Mouse (Mus musculus) megakaryocyte, embryonic 14.5 days (primary cell): ENCODE measurements around the gene Sept8. TPM values are rescaled to one million over a fixed set of nuclear protein-coding genes. Genes with fewer than 3 reads are reported as not detected.

ENCODE experiments used
- H3K27me3 ChIP-seq: replicated peaks from 2 replicates; pipeline ENCODE3; 2012; ENCODE audit warnings: inconsistent platforms
- H3K36me3 ChIP-seq: replicated peaks from 2 replicates; pipeline ENCODE3; 2012; ENCODE audit warnings: low read length, inconsistent platforms, mixed read lengths
- H3K4me1 ChIP-seq: 2 replicates; pipeline ENCODE4 v1.6.1; 2012; ENCODE audit warnings: inconsistent platforms
- H3K4me3 ChIP-seq: replicated peaks from 2 replicates; pipeline ENCODE3; 2012; ENCODE audit warnings: moderate library complexity, mild to moderate bottlenecking, inconsistent platforms
- H3K9me3 ChIP-seq: 2 replicates; pipeline ENCODE4 v1.6.1; 2012; ENCODE audit warnings: inconsistent platforms
- FLI1 ChIP-seq: IDR thresholded peaks from 2 replicates; pipeline ENCODE4 v1.6.1; 2012; ENCODE audit warnings: low read length, inconsistent platforms, mixed read lengths
- GATA1 ChIP-seq: IDR thresholded peaks from 3 replicates; pipeline ENCODE4 v1.6.1; 2012; ENCODE audit warnings: mixed read lengths, low read length, inconsistent platforms, borderline replicate concordance
- polyA plus RNA-seq: library from polyadenylated mRNA; stranded (reverse); fragments of >175 nt; gene quantifications from 2 replicates; pipeline ENCODE4 v1.2.3, GENCODE M21; 2012; ENCODE audit warnings: low replicate concordance; ENCODE audit not compliant: insufficient read depth

The Sept8 gene
- polyA plus RNA-seq, 1 experiment, result 26.6 TPM

DNA sequence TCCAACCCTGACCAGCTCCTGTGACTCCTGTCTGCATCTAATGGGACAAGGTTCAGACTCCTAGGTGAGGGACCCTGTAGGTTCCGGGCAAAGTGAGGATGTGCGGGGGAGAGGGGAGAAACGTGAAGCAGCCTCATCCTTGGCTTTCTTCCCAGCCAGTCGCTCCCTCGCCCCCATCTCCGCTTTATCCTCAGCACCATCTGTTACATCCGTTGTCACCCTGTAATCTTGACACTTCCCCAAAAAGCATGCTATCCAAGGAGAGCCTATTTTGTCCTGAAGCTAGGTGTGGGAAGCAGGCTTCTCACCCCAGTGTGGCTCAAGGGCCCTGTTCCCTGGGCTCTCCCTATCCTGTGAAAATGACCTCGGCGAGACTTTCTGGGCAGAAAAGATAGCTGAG is 3.9 kb downstream of the Sept8 start:
- Histone ChIP-seq H3K9me3 (no peaks in the 10 kb centered on the region), H3K4me1 (peaks cover 96% of the 10 kb centered on the region), H3K36me3 (peaks cover 57% of the 10 kb centered on the region), H3K4me3 (peak overlapping the region; percentile 2), H3K27me3 (no peaks in the 10 kb centered on the region)
- TF ChIP-seq FLI1, result no peak
- no peak for TF ChIP-seq GATA1

DNA sequence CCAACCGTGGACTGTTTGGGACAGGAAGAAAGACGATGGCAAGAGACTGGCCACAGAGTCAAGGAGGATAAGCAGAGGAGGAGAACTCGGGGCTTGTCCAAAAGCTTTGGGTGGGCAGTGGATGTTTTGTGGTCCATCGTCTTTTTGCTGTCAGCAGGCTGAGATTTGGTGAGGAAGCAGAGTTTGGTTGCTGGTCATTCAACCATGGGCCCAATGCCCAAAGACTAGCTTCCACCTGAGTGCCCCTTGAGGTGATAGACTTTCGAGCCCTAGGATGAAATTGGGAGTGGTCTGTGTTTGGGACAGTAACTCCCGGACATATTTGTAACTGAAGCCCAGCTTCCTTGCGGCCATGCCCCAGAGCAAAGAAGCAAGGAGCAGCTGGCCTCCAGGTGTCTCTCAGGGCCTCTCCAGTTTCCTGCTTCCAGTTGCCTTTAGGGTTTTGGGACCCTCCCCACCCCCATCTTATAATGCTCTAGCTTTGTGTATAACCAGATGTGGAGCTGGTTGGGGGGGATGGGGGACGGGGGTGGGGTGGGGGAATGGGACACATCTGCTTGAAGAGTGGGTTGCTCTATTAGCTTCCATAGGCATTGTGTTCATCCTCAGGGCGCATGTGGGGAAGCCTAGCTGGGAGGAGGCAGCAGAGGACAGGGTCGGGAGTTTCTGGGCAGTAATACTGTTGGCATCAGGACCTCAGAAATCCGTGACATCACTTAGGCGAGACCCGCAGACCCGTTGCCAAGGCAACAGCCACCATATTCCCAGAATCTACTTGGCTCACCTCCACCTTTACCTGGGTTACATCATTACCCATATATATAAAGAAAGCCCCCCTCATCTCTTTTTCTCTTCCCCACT is 4.7 kb downstream of the Sept8 start:
- peaks cover 61% of the 10 kb centered on the region for H3K36me3 ChIP-seq
- no peak overlapping the region for H3K4me3 ChIP-seq
- H3K9me3 ChIP-seq, result no peaks in the 10 kb centered on the region
- no peak for TF ChIP-seq FLI1
- TF ChIP-seq GATA1, result no peak
- H3K4me1 ChIP-seq, result peaks cover 96% of the 10 kb centered on the region
- H3K27me3 ChIP-seq, result no peaks in the 10 kb centered on the region

DNA sequence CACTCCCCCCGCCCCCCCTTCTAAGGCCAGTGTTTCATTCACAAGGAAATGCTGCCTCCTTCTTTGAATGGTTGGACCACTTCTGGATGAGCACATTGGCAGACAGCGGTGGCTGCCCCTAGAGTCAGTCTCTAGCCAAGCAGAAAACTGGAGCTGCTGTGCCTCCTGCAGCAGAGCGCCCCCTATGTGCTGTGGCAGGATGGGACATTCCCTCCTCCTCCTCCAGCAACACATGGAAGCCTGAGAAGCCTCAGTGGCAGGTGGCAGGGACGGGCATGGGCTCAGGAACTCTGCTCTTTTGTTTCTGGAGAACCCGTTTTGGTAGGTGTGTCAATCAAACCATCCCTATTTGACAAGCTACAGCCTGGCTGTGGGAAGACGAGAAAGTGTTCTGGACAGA is 5.8 kb downstream of the Sept8 start:
- no peaks in the 10 kb centered on the region for H3K27me3 ChIP-seq
- TF ChIP-seq GATA1 (no peak), FLI1 (no peak)
- H3K4me3 ChIP-seq, result peak overlapping the region; percentile 34
- H3K9me3 ChIP-seq, result no peaks in the 10 kb centered on the region
- peaks cover 69% of the 10 kb centered on the region for H3K36me3 ChIP-seq
- peaks cover 99% of the 10 kb centered on the region for H3K4me1 ChIP-seq

DNA sequence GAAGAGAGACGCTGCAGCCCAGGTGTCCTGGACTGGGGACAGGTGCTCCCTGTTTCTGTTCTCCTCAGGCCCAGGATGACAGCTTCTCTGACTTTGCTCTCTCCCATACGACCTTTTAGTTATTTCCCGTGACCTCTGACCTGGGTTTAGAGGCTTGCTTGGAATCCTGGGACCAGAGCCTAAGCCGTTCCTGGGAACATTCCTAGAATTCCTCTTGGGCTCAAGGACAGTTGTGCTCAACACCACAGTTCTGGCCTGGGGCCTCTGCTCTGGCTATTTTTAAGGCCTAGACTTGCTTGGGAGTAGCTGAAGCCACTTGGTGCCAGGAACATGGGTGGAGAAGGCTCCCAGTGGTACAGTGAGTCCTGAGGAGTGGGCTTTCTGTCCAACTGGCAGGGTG is 6.4 kb downstream of the Sept8 start:
- no peaks in the 10 kb centered on the region for H3K27me3 ChIP-seq
- H3K36me3 ChIP-seq, result peaks cover 74% of the 10 kb centered on the region
- no peaks in the 10 kb centered on the region for H3K9me3 ChIP-seq
- H3K4me3 ChIP-seq, result no peak overlapping the region
- TF ChIP-seq GATA1 (no peak), FLI1 (no peak)
- H3K4me1 ChIP-seq, result peaks cover 100% of the 10 kb centered on the region

DNA sequence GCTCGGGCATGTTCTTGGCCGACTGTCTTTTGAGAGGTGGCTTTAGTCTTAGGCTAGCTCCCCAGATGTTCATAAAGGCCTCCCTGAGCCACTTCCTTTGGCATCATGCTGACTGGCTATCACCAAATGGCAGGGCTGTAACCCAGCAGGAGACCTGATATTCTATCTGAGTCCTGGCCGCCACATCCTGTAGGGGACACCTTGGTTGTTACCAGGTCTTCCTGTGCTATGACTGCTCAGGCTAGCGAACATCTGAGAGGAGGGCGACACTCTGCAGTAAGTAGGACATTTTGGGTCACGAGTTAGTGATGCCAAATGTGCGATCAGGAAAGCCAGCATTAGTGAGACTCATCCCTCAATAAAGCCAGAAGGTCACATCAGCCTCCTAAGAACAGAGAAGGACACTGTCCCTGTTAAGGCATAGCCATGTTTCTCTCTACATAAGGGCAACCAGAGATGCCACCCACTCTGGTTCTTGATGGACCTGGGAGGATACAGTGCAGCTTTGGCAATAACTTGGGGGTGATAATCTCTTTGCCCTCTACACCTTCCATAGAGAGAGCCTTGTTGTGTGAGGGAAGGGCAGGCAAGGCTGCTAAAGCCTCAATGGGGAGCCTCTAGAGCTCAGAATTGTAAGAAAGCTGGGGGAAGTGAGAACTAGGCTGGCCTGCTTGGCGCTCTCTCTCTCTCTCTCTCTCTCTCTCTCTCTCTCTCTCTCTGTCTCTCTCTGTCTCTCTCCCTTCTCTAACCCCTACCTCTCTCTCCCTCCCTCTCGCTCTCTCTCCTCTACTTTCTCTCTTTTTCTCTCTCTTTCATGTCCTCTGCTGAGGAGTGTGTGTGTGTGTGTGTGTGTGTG is 9.6 kb downstream of the Sept8 start:
- no peaks in the 10 kb centered on the region for H3K27me3 ChIP-seq
- peaks cover 77% of the 10 kb centered on the region for H3K36me3 ChIP-seq
- H3K4me1 ChIP-seq, result peaks cover 86% of the 10 kb centered on the region
- TF ChIP-seq FLI1 (no peak), GATA1 (no peak)
- H3K4me3 ChIP-seq, result peak overlapping the region; percentile 66
- no peaks in the 10 kb centered on the region for H3K9me3 ChIP-seq

DNA sequence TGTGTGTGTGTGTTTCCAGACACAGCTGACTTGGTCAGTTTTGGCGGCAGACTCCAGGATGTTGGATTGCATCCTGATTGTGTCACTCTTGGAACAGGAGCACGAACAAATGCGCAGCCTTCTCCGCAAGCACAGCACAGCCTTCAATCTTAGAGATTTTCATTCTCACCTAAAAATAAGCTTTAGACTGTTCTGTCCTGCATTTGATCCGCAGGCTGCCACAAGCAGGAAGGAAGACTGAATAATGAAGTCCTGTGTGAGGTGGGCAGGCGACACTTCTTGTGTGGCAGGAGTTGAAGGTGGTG is 10.1 kb downstream of the Sept8 start:
- Histone ChIP-seq H3K4me3 (no peak overlapping the region), H3K27me3 (no peaks in the 10 kb centered on the region), H3K36me3 (peaks cover 81% of the 10 kb centered on the region), H3K4me1 (peaks cover 80% of the 10 kb centered on the region), H3K9me3 (no peaks in the 10 kb centered on the region)
- TF ChIP-seq GATA1, result no peak
- no peak for TF ChIP-seq FLI1

DNA sequence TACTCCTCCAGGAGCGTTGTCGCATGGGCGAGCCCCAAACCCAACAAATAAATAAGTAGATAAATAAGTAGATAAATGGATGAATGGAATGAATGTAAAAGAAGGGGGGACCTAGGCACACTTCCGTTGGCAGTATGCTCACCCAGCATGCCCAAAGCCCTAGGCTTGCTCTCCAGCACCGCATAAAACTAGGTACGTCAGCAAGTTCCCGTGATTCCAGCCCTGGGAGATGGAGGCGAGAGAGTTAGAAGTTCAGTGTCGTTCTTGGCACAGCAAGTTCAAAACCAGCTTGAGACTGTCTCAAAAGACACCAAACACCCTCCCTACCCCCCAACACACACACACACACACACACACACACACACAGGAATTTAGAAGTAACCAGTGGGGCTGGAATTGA is 10.9 kb downstream of the Sept8 start:
- Histone ChIP-seq H3K27me3 (no peaks in the 10 kb centered on the region), H3K4me1 (peaks cover 72% of the 10 kb centered on the region), H3K9me3 (no peaks in the 10 kb centered on the region), H3K4me3 (no peak overlapping the region), H3K36me3 (peaks cover 82% of the 10 kb centered on the region)
- no peak for TF ChIP-seq GATA1
- no peak for TF ChIP-seq FLI1

DNA sequence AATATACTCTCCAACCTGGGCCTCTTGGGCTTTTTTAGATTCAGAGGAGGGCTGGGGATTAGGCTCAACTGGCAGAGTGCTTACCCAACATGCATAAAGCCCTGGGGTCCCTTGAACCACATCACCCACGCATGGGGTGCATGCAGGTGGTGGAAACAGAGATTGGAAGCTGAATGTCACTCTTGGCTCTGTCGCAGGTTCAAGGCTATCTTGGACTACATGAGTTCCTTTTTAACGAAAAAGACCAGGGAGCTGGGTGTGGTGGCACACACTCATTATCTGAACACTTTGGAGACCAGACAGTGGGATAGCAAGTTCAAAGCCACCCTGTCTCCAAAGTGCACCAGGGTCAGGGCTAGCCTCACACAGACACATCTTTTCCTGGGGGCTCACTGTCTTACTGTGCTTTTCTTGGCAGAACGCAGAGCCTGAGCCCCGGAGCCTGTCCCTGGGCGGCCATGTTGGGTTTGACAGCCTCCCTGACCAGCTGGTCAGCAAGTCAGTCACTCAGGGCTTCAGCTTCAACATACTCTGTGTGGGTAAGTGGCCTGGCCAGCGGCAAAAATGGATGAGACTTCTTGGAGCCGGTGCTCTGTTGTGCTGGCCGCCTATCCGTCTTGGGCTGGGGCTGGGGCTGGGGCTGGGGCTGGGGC is 12.6 kb downstream of the Sept8 start:
- no peak overlapping the region for H3K4me3 ChIP-seq
- no peaks in the 10 kb centered on the region for H3K9me3 ChIP-seq
- no peak for TF ChIP-seq FLI1
- no peak for TF ChIP-seq GATA1
- H3K27me3 ChIP-seq, result no peaks in the 10 kb centered on the region
- H3K4me1 ChIP-seq, result peaks cover 55% of the 10 kb centered on the region
- H3K36me3 ChIP-seq, result peaks cover 82% of the 10 kb centered on the region

DNA sequence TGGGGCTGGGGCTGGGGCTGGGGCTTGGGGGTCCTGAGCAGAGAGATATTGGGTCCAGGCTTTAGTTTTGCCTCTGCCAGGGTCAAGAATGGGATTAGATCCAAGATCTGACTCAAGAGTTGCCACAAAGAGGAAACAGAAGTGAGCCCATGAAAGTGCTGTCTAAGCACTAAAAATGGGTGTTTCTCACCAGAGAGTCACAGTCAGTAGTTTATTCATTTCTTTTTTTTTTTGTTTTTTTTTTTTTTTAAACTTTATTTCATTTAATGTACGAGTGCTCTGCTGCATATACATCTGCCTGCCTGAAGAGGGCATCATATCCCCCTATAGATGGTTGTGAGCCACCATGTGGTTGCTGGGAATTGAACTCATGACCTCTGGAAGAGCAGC is 13.2 kb downstream of the Sept8 start:
- Histone ChIP-seq H3K36me3 (peaks cover 84% of the 10 kb centered on the region), H3K4me3 (no peak overlapping the region), H3K9me3 (no peaks in the 10 kb centered on the region), H3K27me3 (no peaks in the 10 kb centered on the region), H3K4me1 (peaks cover 50% of the 10 kb centered on the region)
- TF ChIP-seq GATA1 (no peak), FLI1 (no peak)

DNA sequence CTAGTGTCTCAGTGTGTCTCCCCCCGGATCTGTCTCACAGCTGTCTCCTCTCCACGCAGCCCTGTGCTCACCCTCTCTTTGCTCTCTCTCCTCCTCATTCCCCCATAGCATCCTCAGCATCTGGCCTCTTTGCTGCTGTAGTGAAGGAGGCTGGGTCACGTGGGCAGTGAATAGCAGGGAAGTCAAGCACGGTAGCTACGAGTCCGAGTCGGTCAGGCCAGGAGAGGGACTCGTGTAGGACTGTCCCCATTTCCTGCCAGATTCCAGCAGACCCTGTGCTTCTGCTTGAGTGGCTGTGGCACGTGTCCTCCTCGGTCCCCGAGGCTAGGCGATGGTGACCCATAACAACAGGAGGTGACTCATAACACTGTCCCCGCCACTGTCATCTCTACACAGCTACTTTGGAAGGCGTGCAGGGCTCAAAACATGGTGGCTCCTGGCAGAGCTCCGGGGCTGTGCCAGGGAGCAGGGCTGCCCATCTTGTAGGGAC is 20.0 kb downstream of the Sept8 start:
- no peak for TF ChIP-seq FLI1
- TF ChIP-seq GATA1, result no peak

More for the DNA sequence above, 20.0 kb downstream of the Sept8 start:
- peaks cover 92% of the 10 kb centered on the region for H3K36me3 ChIP-seq
- no peak overlapping the region for H3K4me3 ChIP-seq
- H3K9me3 ChIP-seq, result no peaks in the 10 kb centered on the region
- H3K4me1 ChIP-seq, result peaks cover 13% of the 10 kb centered on the region
- H3K27me3 ChIP-seq, result no peaks in the 10 kb centered on the region
